Comparison of ENCODE assay signal across 8 mouse cellular contexts in the genomic region with DNA sequence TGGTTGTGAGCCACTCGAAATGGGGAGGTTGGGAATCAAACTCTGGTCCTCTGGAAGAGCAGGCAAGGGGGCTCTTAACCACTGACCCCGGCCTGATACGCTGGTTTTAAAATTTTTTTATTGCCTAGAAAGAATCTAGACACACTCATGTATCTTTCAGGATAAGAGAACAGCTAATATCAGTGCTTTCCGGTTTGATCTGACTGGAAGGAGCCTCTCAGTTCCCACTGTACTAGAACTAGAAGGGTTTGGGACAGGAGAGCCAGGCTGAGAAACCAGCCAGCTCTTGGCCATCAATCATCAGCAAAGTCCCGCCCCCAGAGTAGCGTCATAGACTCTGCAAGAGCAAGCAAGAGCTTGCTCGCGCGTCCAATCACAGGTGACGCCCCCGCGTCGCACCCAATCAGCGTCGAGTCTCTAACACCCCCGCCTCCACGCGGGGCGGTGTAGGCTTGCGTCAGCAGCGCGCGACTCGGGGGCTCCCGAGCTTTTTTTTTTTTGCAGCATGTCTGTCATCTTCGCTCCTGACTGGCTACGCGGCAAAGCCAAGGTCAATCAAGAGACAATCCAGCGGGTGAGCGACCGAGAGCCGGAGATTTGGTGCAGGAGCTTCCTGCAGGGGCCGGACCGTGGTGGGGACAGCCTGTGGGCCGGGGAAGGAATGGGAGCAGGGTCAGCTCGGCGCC. TPM values are rescaled to one million over a fixed set of nuclear protein-coding genes. Genes with fewer than 3 reads are reported as not detected.
DNase-seq lines count a peak whose midpoint lies in the region; ATAC-seq and TF ChIP-seq lines count a peak whose summit lies in the region.

A gene (plus strand): TSS at position 432 of the 686 bp plus-strand sequence.

- ATAC-seq in embryonic facial prominence, embryonic 14.5 days (ENCODE audit: low read depth): peak; percentile 98
- peak; percentile 100 for ATAC-seq in limb, embryonic 13.5 days (ENCODE audit: low FRiP score, low read depth)
- ATAC-seq in midbrain, embryonic 16.5 days: peak; percentile 95

- H3K9ac ChIP-seq in embryonic facial prominence, embryonic 14.5 days (ENCODE audit: low read depth, low read length): peak within 1 kb of the TSS; percentile 89
- H3K9ac ChIP-seq in heart, adult 2 months (ENCODE audit: low read depth, low read length): peak within 1 kb of the TSS; percentile 94
- H3K9ac ChIP-seq in limb, embryonic 13.5 days: peak within 1 kb of the TSS; percentile 95
- peak within 1 kb of the TSS; percentile 89 for H3K9ac ChIP-seq in midbrain, embryonic 16.5 days (ENCODE audit: low read depth, low read length)

- H3K4me3 ChIP-seq in embryonic facial prominence, embryonic 14.5 days (ENCODE audit: low read depth, low read length): peak within 1 kb of the TSS; percentile 80
- peak within 1 kb of the TSS; percentile 81 for H3K4me3 ChIP-seq in heart, adult 2 months
- peak within 1 kb of the TSS; percentile 78 for H3K4me3 ChIP-seq in limb, embryonic 13.5 days
- peak within 1 kb of the TSS; percentile 82 for H3K4me3 ChIP-seq in midbrain, embryonic 16.5 days (ENCODE audit: low read depth, low read length)

- TF ChIP-seq EP300 in heart, adult 2 months (IDR thresholded peaks at IDR 0.05; ENCODE audit: insufficient read depth, low read depth, low read length): 0 out of 2 replicates have a peak, but pooled peaks have one; percentile 6

- intact Hi-C loops in heart, adult 2 months (cut with DNase I): no loop called here

- 5% methylated on average over 37 of the region's 37 CpGs for WGBS in embryonic facial prominence, embryonic 14.5 days
- WGBS in heart, adult 2 months: 4% methylated on average over 37 of the region's 37 CpGs
- 5% methylated on average over 37 of the region's 37 CpGs for WGBS in limb, embryonic 13.5 days
- WGBS in midbrain, embryonic 16.5 days: 5% methylated on average over 37 of the region's 37 CpGs

- peak; percentile 99 for DNase-seq in 3T3-L1 (ENCODE audit: low read depth, low spot score)
- peak; percentile 74 to 92 for DNase-seq in adrenal gland, postnatal 4 days (ENCODE audit: low spot score in 2 of 2)
- DNase-seq in embryonic facial prominence, embryonic 14.5 days (ENCODE audit: low spot score): peak; percentile 100
- DNase-seq in heart, adult 2 months: peak; percentile 97
- DNase-seq in kidney, adult 8-10 months: peak; percentile 99 to 100
- DNase-seq in spleen, postnatal 10 days (ENCODE audit: low spot score in 2 of 2): peak; percentile 94 to 99

- peak; percentile 61 for TF ChIP-seq POLR2A in heart, adult 2 months (IDR thresholded peaks at IDR 0.05; ENCODE audit: insufficient read depth, low read depth, low read length)

- H3K79me2 ChIP-seq in heart, adult 2 months (replicated peaks; ENCODE audit: control insufficient read depth, insufficient read depth, low read length): no peaks in the 10 kb centered on the region; the same call in 1 of the 2 replicates

- no peaks in the 10 kb centered on the region for H3K9me3 ChIP-seq in embryonic facial prominence, embryonic 14.5 days (ENCODE audit: control insufficient read depth, low read length)
- no peaks in the 10 kb centered on the region for H3K9me3 ChIP-seq in limb, embryonic 13.5 days
- H3K9me3 ChIP-seq in midbrain, embryonic 16.5 days (replicated peaks; ENCODE audit: control insufficient read depth, low read length, poor library complexity, severe bottlenecking): no peaks in the 10 kb centered on the region

- H3K27me3 ChIP-seq in embryonic facial prominence, embryonic 14.5 days (replicated peaks; ENCODE audit: control insufficient read depth, insufficient read depth, low read length): no peaks in the 10 kb centered on the region
- H3K27me3 ChIP-seq in heart, adult 2 months (ENCODE audit: control insufficient read depth, insufficient read depth, low read length): no peaks in the 10 kb centered on the region
- H3K27me3 ChIP-seq in limb, embryonic 13.5 days: peaks cover 2% of the 10 kb centered on the region; the same call in 1 of the 2 replicates
- H3K27me3 ChIP-seq in midbrain, embryonic 16.5 days (ENCODE audit: control insufficient read depth, insufficient read depth, low read depth, low read length): no peaks in the 10 kb centered on the region

- peaks cover 11% of the 10 kb centered on the region; the same call in 1 of the 2 replicates for H3K36me3 ChIP-seq in embryonic facial prominence, embryonic 14.5 days (ENCODE audit: control insufficient read depth, insufficient read depth, low read length)
- peaks cover 3% of the 10 kb centered on the region for H3K36me3 ChIP-seq in heart, adult 2 months (ENCODE audit: control insufficient read depth, insufficient read depth, low read length)
- H3K36me3 ChIP-seq in limb, embryonic 13.5 days: peaks cover 17% of the 10 kb centered on the region
- no peaks in the 10 kb centered on the region for H3K36me3 ChIP-seq in midbrain, embryonic 16.5 days (ENCODE audit: control insufficient read depth, insufficient read depth, low read length)

- H3K27ac ChIP-seq in embryonic facial prominence, embryonic 14.5 days (replicated peaks; ENCODE audit: low read depth, low read length): peak within 1 kb of the TSS; percentile 93
- H3K27ac ChIP-seq in heart, adult 2 months: peak within 1 kb of the TSS; percentile 95
- peak within 1 kb of the TSS; percentile 80 for H3K27ac ChIP-seq in limb, embryonic 13.5 days
- peak within 1 kb of the TSS; percentile 94 for H3K27ac ChIP-seq in midbrain, embryonic 16.5 days (ENCODE audit: low read length)

- H3K4me2 ChIP-seq in embryonic facial prominence, embryonic 14.5 days (ENCODE audit: low read depth, low read length): peak within 1 kb of the TSS; percentile 83
- H3K4me2 ChIP-seq in limb, embryonic 13.5 days (replicated peaks): peak within 1 kb of the TSS; percentile 89
- peak within 1 kb of the TSS; percentile 84 for H3K4me2 ChIP-seq in midbrain, embryonic 16.5 days (ENCODE audit: low read length)

- peaks cover 13% of the 10 kb centered on the region for H3K4me1 ChIP-seq in embryonic facial prominence, embryonic 14.5 days (ENCODE audit: control insufficient read depth, insufficient read depth, low read length)
- H3K4me1 ChIP-seq in heart, adult 2 months (ENCODE audit: control insufficient read depth, insufficient read depth, low read length): no peaks in the 10 kb centered on the region; the same call in none of the 2 replicates
- peaks cover 27% of the 10 kb centered on the region for H3K4me1 ChIP-seq in limb, embryonic 13.5 days
- peaks cover 22% of the 10 kb centered on the region for H3K4me1 ChIP-seq in midbrain, embryonic 16.5 days (ENCODE audit: control insufficient read depth, insufficient read depth, low read length)

- TF ChIP-seq CTCF in heart, adult 2 months (IDR thresholded peaks at IDR 0.05): no peak

RNA-seq across cellular contexts. Expression of the gene that starts here (rescaled TPM):
- total RNA-seq in adrenal gland, postnatal 4 days (2021): 10 to 100 TPM; 52.6 to 52.8 TPM
- 149 and 159 TPM in 2 replicates for polyA plus RNA-seq in embryonic facial prominence, embryonic 14.5 days (2014; fragmentation: Nextera tagmentation; extraction: Ambion mirVana)
- total RNA-seq in heart, adult 2 months (2021): 100 to 1,000 TPM; 125 to 138 TPM
- 103 and 154 TPM in 2 replicates for polyA plus RNA-seq in heart, adult 2 months (2012; rRNA removed)
- 128 and 142 TPM in 2 replicates for polyA plus RNA-seq in limb, embryonic 13.5 days (2015; fragmentation: Nextera tagmentation; extraction: Ambion mirVana)
- polyA plus RNA-seq in midbrain, embryonic 16.5 days (2015; fragmentation: Nextera tagmentation; extraction: Ambion mirVana): 143 and 157 TPM in 2 replicates

Comparison
In these comparisons a context has a peak if more than half of its experiments do, and no peak if none do; other contexts are left out.
1. Peak in every context shown above with its lines: DNase-seq, ATAC-seq, H3K4me3 ChIP-seq and H3K27ac ChIP-seq.